Mouse (Mus musculus): ENCODE measurements around the gene Slc4a5. TPM values are rescaled to one million over a fixed set of nuclear protein-coding genes. Genes with fewer than 3 reads are reported as not detected.
A peak's percentile ranks its signal among the peaks of the same experiment; 100 is the strongest.

Gene Slc4a5
- 0.23 and 0.41 TPM in 2 replicates for polyA plus RNA-seq (2014; fragmentation: Nextera tagmentation; extraction: Ambion mirVana)

GRCm38 (mm10) chr6:83219814-83220213 is at the start of gene Slc4a5:
Gene Slc4a5, plus strand, starts transcription at chr6:83219828.
- no peak for DNase-seq (ENCODE audit: low spot score)
- Histone ChIP-seq H3K27ac (ENCODE audit: low read depth, low read length) (no peak within 1 kb of the TSS), H3K4me2 (no peak within 1 kb of the TSS), H3K4me3 (ENCODE audit: low read depth, low read length) (no peak within 1 kb of the TSS), H3K27me3 (replicated peaks; ENCODE audit: control insufficient read depth, insufficient read depth, low read length) (0 out of 2 replicates have a peak, but pooled peaks cover under 1% of the 10 kb centered on the region), H3K4me1 (replicated peaks; ENCODE audit: control insufficient read depth, insufficient read depth, low read length) (no peaks in the 10 kb centered on the region), H3K9ac (ENCODE audit: low read depth, low read length) (no peak within 1 kb of the TSS), H3K9me3 (ENCODE audit: control insufficient read depth, low read length) (no peaks in the 10 kb centered on the region), H3K36me3 (ENCODE audit: control insufficient read depth, insufficient read depth, low read length) (no peaks in the 10 kb centered on the region)
- 65% methylated on average over 3 of the region's 3 CpGs for WGBS
- ATAC-seq (replicated peaks; ENCODE audit: low FRiP score), result no peak

GRCm38 (mm10) chr6:83169872-83170271 is 49.8 kb upstream of the Slc4a5 start:
- H3K27me3 ChIP-seq (replicated peaks; ENCODE audit: control insufficient read depth, insufficient read depth, low read length), result no peaks in the 10 kb centered on the region
- peaks cover 12% of the 10 kb centered on the region for H3K4me1 ChIP-seq (replicated peaks; ENCODE audit: control insufficient read depth, insufficient read depth, low read length)
- no peak overlapping the region for H3K4me3 ChIP-seq (ENCODE audit: low read depth, low read length)
- H3K36me3 ChIP-seq (ENCODE audit: control insufficient read depth, insufficient read depth, low read length), result no peaks in the 10 kb centered on the region
- H3K9ac ChIP-seq (ENCODE audit: low read depth, low read length), result no peak overlapping the region
- 73% methylated on average over 5 of the region's 5 CpGs for WGBS
- ATAC-seq (replicated peaks; ENCODE audit: low FRiP score), result no peak
- no peaks in the 10 kb centered on the region for H3K9me3 ChIP-seq (ENCODE audit: control insufficient read depth, low read length)
- H3K4me2 ChIP-seq, result no peak overlapping the region
- H3K27ac ChIP-seq (ENCODE audit: low read depth, low read length), result no peak overlapping the region
- DNase-seq (ENCODE audit: low spot score), result no peak

GRCm38 (mm10) chr6:83171063-83171462 is 48.6 kb upstream of the Slc4a5 start:
- WGBS, result 82% methylated on average over 5 of the region's 5 CpGs
- Histone ChIP-seq H3K27ac (ENCODE audit: low read depth, low read length) (no peak overlapping the region), H3K4me3 (ENCODE audit: low read depth, low read length) (no peak overlapping the region), H3K27me3 (replicated peaks; ENCODE audit: control insufficient read depth, insufficient read depth, low read length) (no peaks in the 10 kb centered on the region), H3K36me3 (ENCODE audit: control insufficient read depth, insufficient read depth, low read length) (no peaks in the 10 kb centered on the region), H3K4me2 (no peak overlapping the region), H3K9me3 (ENCODE audit: control insufficient read depth, low read length) (no peaks in the 10 kb centered on the region), H3K9ac (ENCODE audit: low read depth, low read length) (no peak overlapping the region), H3K4me1 (replicated peaks; ENCODE audit: control insufficient read depth, insufficient read depth, low read length) (peaks cover 11% of the 10 kb centered on the region)
- DNase-seq (ENCODE audit: low spot score) (no peak), ATAC-seq (replicated peaks; ENCODE audit: low FRiP score) (no peak)

GRCm38 (mm10) chr6:83172240-83172920 is 47.2 kb upstream of the Slc4a5 start:
- Histone ChIP-seq H3K9me3 (ENCODE audit: control insufficient read depth, low read length) (no peaks in the 10 kb centered on the region), H3K36me3 (ENCODE audit: control insufficient read depth, insufficient read depth, low read length) (no peaks in the 10 kb centered on the region; the same call in 1 of the 2 replicates), H3K4me1 (replicated peaks; ENCODE audit: control insufficient read depth, insufficient read depth, low read length) (0 out of 2 replicates have a peak, but pooled peaks cover 2% of the 10 kb centered on the region), H3K4me3 (ENCODE audit: low read depth, low read length) (no peak overlapping the region), H3K4me2 (no peak overlapping the region), H3K9ac (ENCODE audit: low read depth, low read length) (no peak overlapping the region), H3K27me3 (replicated peaks; ENCODE audit: control insufficient read depth, insufficient read depth, low read length) (no peaks in the 10 kb centered on the region), H3K27ac (ENCODE audit: low read depth, low read length) (no peak overlapping the region)
- DNase-seq (ENCODE audit: low spot score) (no peak), ATAC-seq (replicated peaks; ENCODE audit: low FRiP score) (no peak)
- WGBS, result 70% methylated on average over 9 of the region's 9 CpGs

- no peaks in the 10 kb centered on the region; the same call in 1 of the 2 replicates for H3K36me3 ChIP-seq (ENCODE audit: control insufficient read depth, insufficient read depth, low read length)
- H3K4me2 ChIP-seq, result no peak overlapping the region
- 91% methylated on average over 8 of the region's 8 CpGs for WGBS
- no peak overlapping the region for H3K9ac ChIP-seq (ENCODE audit: low read depth, low read length)
- H3K4me3 ChIP-seq (ENCODE audit: low read depth, low read length), result no peak overlapping the region
- no peak for DNase-seq (ENCODE audit: low spot score)
- no peaks in the 10 kb centered on the region for H3K9me3 ChIP-seq (ENCODE audit: control insufficient read depth, low read length)
- no peak overlapping the region for H3K27ac ChIP-seq (ENCODE audit: low read depth, low read length)
- no peak for ATAC-seq (replicated peaks; ENCODE audit: low FRiP score)
- no peaks in the 10 kb centered on the region for H3K27me3 ChIP-seq (replicated peaks; ENCODE audit: control insufficient read depth, insufficient read depth, low read length)
- peaks cover 9% of the 10 kb centered on the region; the same call in 1 of the 2 replicates for H3K4me1 ChIP-seq (replicated peaks; ENCODE audit: control insufficient read depth, insufficient read depth, low read length)
Observed at GRCm38 (mm10) chr6:83175996-83176395, 43.6 kb upstream of the Slc4a5 start.

GRCm38 (mm10) chr6:83179390-83180117 is 40.1 kb upstream of the Slc4a5 start:
- Histone ChIP-seq H3K9ac (ENCODE audit: low read depth, low read length) (no peak overlapping the region), H3K27me3 (replicated peaks; ENCODE audit: control insufficient read depth, insufficient read depth, low read length) (no peaks in the 10 kb centered on the region), H3K36me3 (ENCODE audit: control insufficient read depth, insufficient read depth, low read length) (peaks cover 5% of the 10 kb centered on the region; the same call in 1 of the 2 replicates), H3K4me3 (ENCODE audit: low read depth, low read length) (peak overlapping the region; percentile 27), H3K27ac (ENCODE audit: low read depth, low read length) (no peak overlapping the region), H3K9me3 (ENCODE audit: control insufficient read depth, low read length) (no peaks in the 10 kb centered on the region), H3K4me1 (replicated peaks; ENCODE audit: control insufficient read depth, insufficient read depth, low read length) (peaks cover 9% of the 10 kb centered on the region; the same call in 1 of the 2 replicates), H3K4me2 (peak overlapping the region; percentile 48)
- ATAC-seq (replicated peaks; ENCODE audit: low FRiP score) (peak; percentile 45), DNase-seq (ENCODE audit: low spot score) (no peak)
- WGBS, result 49% methylated on average over 12 of the region's 12 CpGs

GRCm38 (mm10) chr6:83180605-83181004 is 39.0 kb upstream of the Slc4a5 start:
- Histone ChIP-seq H3K4me3 (ENCODE audit: low read depth, low read length) (no peak overlapping the region), H3K9ac (ENCODE audit: low read depth, low read length) (no peak overlapping the region), H3K4me2 (no peak overlapping the region), H3K9me3 (ENCODE audit: control insufficient read depth, low read length) (no peaks in the 10 kb centered on the region), H3K27ac (ENCODE audit: low read depth, low read length) (no peak overlapping the region), H3K4me1 (replicated peaks; ENCODE audit: control insufficient read depth, insufficient read depth, low read length) (peaks cover 13% of the 10 kb centered on the region), H3K27me3 (replicated peaks; ENCODE audit: control insufficient read depth, insufficient read depth, low read length) (no peaks in the 10 kb centered on the region), H3K36me3 (ENCODE audit: control insufficient read depth, insufficient read depth, low read length) (peaks cover 5% of the 10 kb centered on the region; the same call in 1 of the 2 replicates)
- WGBS, result 82% methylated on average over 6 of the region's 6 CpGs
- DNase-seq (ENCODE audit: low spot score) (no peak), ATAC-seq (replicated peaks; ENCODE audit: low FRiP score) (no peak)

- Histone ChIP-seq H3K36me3 (ENCODE audit: control insufficient read depth, insufficient read depth, low read length) (peaks cover 13% of the 10 kb centered on the region), H3K9me3 (ENCODE audit: control insufficient read depth, low read length) (no peaks in the 10 kb centered on the region), H3K4me2 (no peak overlapping the region), H3K4me3 (ENCODE audit: low read depth, low read length) (no peak overlapping the region), H3K27ac (ENCODE audit: low read depth, low read length) (no peak overlapping the region), H3K4me1 (replicated peaks; ENCODE audit: control insufficient read depth, insufficient read depth, low read length) (peaks cover 14% of the 10 kb centered on the region), H3K27me3 (replicated peaks; ENCODE audit: control insufficient read depth, insufficient read depth, low read length) (no peaks in the 10 kb centered on the region), H3K9ac (ENCODE audit: low read depth, low read length) (no peak overlapping the region)
- ATAC-seq (replicated peaks; ENCODE audit: low FRiP score) (no peak), DNase-seq (ENCODE audit: low spot score) (no peak)
- WGBS, result 83% methylated on average over 3 of the region's 3 CpGs
Observed at GRCm38 (mm10) chr6:83184858-83185435, 34.7 kb upstream of the Slc4a5 start.
